ENCODE assay signal across 24 mouse cellular contexts in genomic region chrX:102262620-102263345, GRCm38 (mm10). TPM values are rescaled to one million over a fixed set of nuclear protein-coding genes. Genes with fewer than 3 reads are reported as not detected.
DNase-seq lines count a peak whose midpoint lies in the region; ATAC-seq lines count a peak whose summit lies in the region.
"Had no signal": no experiment of that assay in that cellular context is flagged by ENCODE, and none has a peak within 500 bp of the region (broad histone marks: within the 10 kb centered on the region; RNA-seq: fewer than 3 reads in every experiment).

No protein-coding gene starts in this region.

- no peak overlapping the region for H3K9ac ChIP-seq in forebrain, embryonic 14.5 days (ENCODE audit: low read length)
- H3K9ac ChIP-seq in forebrain, embryonic 12.5 days: no peak overlapping the region
- H3K9ac ChIP-seq: embryonic facial prominence, embryonic 12.5 days; heart, embryonic 12.5 days; liver, embryonic 12.5 days; liver, postnatal 0 days; midbrain, embryonic 12.5 days had no signal

- peak; percentile 2 for DNase-seq in forebrain, embryonic 14.5 days (ENCODE audit: low spot score)
- DNase-seq in heart, adult 11 months: peak; percentile 45
- DNase-seq in heart, postnatal 4 days: no peak
- DNase-seq in retina, postnatal 1 day: peak; percentile 67
- no peak for DNase-seq in retina, embryonic 14.5 days (ENCODE audit: low spot score)
- DNase-seq in layer of hippocampus, postnatal 36 days: no peak
- DNase-seq: adrenal gland, postnatal 14 days; cerebellum, adult 18-20 months; heart, adult 2 months; kidney, adult 9 months; kidney, postnatal 14 days; liver, postnatal 0 days; lung, postnatal 36 days; right cerebral cortex, adult 18-20 months; spleen, adult 18-20 months; thymus, postnatal 14 days had no signal

- no peak for ATAC-seq in forebrain, embryonic 14.5 days
- no peak for ATAC-seq in forebrain, embryonic 12.5 days (ENCODE audit: low FRiP score)
- ATAC-seq: CD4-positive, CD25-positive, alpha-beta regulatory T cell, adult 4 months; intestine, embryonic 16.5 days; liver, embryonic 12.5 days; liver, postnatal 0 days had no signal

- H3K4me3 ChIP-seq in forebrain, embryonic 14.5 days (ENCODE audit: low read depth, low read length): no peak overlapping the region
- no peak overlapping the region for H3K4me3 ChIP-seq in forebrain, embryonic 12.5 days (replicated peaks)
- H3K4me3 ChIP-seq: embryonic facial prominence, embryonic 12.5 days; heart, adult 2 months; heart, embryonic 12.5 days; liver, embryonic 12.5 days; midbrain, embryonic 12.5 days had no signal

- H3K4me1 ChIP-seq in forebrain, embryonic 14.5 days (ENCODE audit: control insufficient read depth, insufficient read depth, low read length): no peaks in the 10 kb centered on the region
- H3K4me1 ChIP-seq in forebrain, embryonic 12.5 days: no peaks in the 10 kb centered on the region
- H3K4me1 ChIP-seq: embryonic facial prominence, embryonic 12.5 days; heart, embryonic 12.5 days; midbrain, embryonic 12.5 days had no signal

- H3K36me3 ChIP-seq in forebrain, embryonic 14.5 days (ENCODE audit: control insufficient read depth, insufficient read depth, low read length): no peaks in the 10 kb centered on the region
- H3K36me3 ChIP-seq in forebrain, embryonic 12.5 days (replicated peaks): no peaks in the 10 kb centered on the region
- H3K36me3 ChIP-seq: embryonic facial prominence, embryonic 12.5 days; heart, embryonic 12.5 days; liver, embryonic 12.5 days; midbrain, embryonic 12.5 days had no signal

- no peaks in the 10 kb centered on the region for H3K9me3 ChIP-seq in forebrain, embryonic 14.5 days (replicated peaks; ENCODE audit: control insufficient read depth, low read length)
- no peaks in the 10 kb centered on the region for H3K9me3 ChIP-seq in forebrain, embryonic 12.5 days
- H3K9me3 ChIP-seq: embryonic facial prominence, embryonic 12.5 days; heart, embryonic 12.5 days; liver, embryonic 12.5 days; midbrain, embryonic 12.5 days had no signal

- whole genome bisulfite sequencing in forebrain, embryonic 14.5 days: 82% methylated on average over 14 of the region's 14 CpGs
- 82% methylated on average over 14 of the region's 14 CpGs for WGBS in forebrain, embryonic 12.5 days

- H3K27ac ChIP-seq in forebrain, embryonic 14.5 days (ENCODE audit: low read depth, low read length): no peak overlapping the region
- H3K27ac ChIP-seq in forebrain, embryonic 12.5 days: no peak overlapping the region
- H3K27ac ChIP-seq: embryonic facial prominence, embryonic 12.5 days; heart, adult 2 months; liver, embryonic 12.5 days; midbrain, embryonic 12.5 days had no signal

- no peaks in the 10 kb centered on the region for H3K27me3 ChIP-seq in forebrain, embryonic 14.5 days (replicated peaks; ENCODE audit: control insufficient read depth, insufficient read depth, low read length)
- H3K27me3 ChIP-seq in forebrain, embryonic 12.5 days: peaks cover 38% of the 10 kb centered on the region

- H3K4me2 ChIP-seq in forebrain, embryonic 14.5 days (ENCODE audit: low read length): no peak overlapping the region
- no peak overlapping the region for H3K4me2 ChIP-seq in forebrain, embryonic 12.5 days
- H3K4me2 ChIP-seq: embryonic facial prominence, embryonic 12.5 days; heart, embryonic 12.5 days; liver, embryonic 12.5 days; midbrain, embryonic 12.5 days had no signal

RNA-seq across cellular contexts. Expression of gene Cited1, which starts 10.8 kb away (rescaled TPM):
- 9.7 and 12.4 TPM in 2 replicates for polyA plus RNA-seq in forebrain, embryonic 14.5 days (2014; fragmentation: Nextera tagmentation; extraction: Ambion mirVana)
- polyA plus RNA-seq in forebrain, embryonic 12.5 days (2016; fragmentation: Nextera tagmentation; extraction: Ambion mirVana): 9.8 and 10.4 TPM in 2 replicates
- 10 to 100 TPM; 64.2 to 67.5 TPM for total RNA-seq in heart, postnatal 4 days (2021)
- 1 to 10 TPM; 1.1 to 2.0 TPM for total RNA-seq in layer of hippocampus, postnatal 36 days (2021)
- total RNA-seq: hematopoietic stem cell, adult 5-6 weeks had no signal
- polyA plus RNA-seq: CD4-positive, CD25-positive, alpha-beta regulatory T cell, adult 4 months had no signal

Comparison
In these comparisons a context has a peak if more than half of its experiments do, and no peak if none do; other contexts are left out.
1. DNase-seq: peak in forebrain, embryonic 14.5 days (single experiment), heart, adult 11 months (single experiment) and retina, postnatal 1 day (single experiment); none in heart, postnatal 4 days (single experiment), retina, embryonic 14.5 days (single experiment) and layer of hippocampus, postnatal 36 days (0 of 2).
2. RNA of gene Cited1, which starts 10.8 kb away (total RNA-seq): 64.2 to 67.5 TPM in heart, postnatal 4 days; 1.1 to 2.0 TPM in layer of hippocampus, postnatal 36 days; every median in the first group is over 10 times any median in the second.